Mouse (Mus musculus) brain, adult 2 months (tissue): ENCODE results near the gene BC025920.

ENCODE experiments used
- DNase-seq: peaks from one replicate; pipeline ENCODE4 v3.0.0; 2011; ENCODE audit warnings: low read depth, low spot score

Gene BC025920

DNA sequence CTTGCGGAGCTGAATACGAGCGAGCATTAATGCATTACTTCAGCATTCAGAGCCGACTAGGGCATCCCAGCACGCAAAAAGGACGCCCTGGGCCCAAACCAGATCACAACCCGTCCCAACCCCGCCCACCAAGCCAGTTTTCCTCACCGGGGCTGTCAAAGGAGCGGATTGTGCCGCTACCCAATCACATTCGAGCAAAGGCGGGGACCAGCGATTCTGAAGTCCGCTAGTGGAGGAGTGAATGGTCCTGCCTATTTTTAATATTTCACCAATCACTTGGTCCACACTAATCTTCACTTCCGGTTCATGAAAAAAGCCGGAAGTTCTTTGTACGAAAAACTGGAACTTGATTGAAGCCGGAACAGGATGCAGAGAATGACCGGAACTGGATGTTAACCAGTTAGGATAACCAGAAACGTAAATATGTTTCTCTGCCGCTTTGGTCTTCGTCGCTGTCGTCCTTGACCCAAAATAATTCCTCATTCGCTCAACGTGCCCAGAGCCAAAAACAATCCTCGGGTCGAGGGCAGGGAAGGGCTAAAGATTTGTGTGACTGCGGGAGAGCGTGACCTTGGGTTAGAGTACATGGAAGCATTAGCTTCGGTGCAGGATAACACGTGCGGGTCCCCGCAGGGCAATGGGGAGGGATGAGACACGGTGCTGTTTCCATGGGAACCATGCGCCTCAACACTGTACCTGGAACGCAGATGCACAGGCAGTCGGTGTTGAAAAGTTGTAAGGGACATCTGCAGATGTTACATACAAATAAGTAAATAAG is at the start of gene BC025920:
TSS of gene BC025920 (plus strand) at position 297 of the 778 bp plus-strand sequence.
- DNase-seq: peak; percentile 100

DNA sequence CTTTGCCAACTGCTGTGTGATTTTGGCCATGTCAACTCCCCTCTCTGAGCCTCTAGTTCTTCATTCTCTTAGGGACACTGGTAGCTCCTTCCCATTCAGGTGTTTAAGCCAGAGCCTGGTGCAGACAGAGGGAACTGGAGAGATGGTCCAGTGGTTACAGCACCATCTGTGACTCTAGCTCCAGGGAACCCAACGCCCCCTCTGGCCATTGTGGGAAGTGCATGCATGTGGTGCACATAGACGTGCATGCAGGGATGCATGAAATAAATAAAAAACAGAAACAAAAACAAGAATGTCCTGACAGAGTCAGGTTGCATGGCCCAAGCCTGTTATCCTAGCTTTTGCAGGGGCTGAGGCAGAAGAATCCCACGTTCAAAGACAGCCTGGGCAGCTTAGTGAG is 49.8 kb upstream of the BC025920 start:
- DNase-seq: no peak

DNA sequence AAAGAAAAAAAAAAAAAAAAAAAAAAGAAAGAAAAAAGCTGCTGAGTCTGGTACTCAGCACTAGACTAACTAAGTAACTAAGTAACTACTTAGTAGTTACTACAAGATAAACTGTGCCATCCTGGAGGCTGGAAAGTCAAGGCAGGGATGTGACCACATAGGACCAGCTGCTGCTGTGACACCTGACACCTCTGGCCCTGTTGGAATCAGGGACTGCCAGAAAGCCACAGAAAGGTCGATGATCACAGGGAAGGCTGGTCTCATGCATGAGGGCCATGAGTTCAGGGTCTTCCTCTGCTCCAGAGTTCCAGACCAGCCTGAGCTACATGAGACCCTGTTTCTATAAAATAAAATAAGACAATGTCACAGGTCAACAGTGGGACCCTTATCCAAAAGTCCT is 48.6 kb upstream of the BC025920 start:
- no peak for DNase-seq

DNA sequence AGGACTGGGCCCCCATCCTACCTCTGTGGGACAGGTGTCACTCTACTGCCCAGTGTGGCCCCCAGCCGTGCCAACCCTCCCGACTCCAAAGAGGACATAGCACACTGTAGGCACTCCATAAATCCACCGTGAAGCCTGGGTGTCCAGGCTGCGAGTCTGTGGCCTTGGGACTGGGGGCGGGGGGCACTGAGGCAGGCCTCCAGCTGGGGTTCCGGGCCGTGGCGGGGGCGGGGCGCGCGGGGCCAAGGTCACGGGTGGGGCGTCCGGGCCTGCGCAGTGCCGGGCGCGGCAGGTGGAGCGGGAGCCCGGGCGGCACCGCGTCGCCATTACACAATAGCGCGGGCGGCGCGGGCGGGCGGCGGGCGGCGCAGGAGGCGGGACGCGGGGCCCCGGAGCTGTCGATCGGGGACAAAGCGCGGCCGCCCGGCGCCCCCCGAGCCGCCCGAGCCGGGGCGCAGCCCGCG is 46.9 kb upstream of the BC025920 start, which contains the start of gene Aes:
TSS of gene Aes (plus strand) at position 326 of the 464 bp plus-strand sequence.
- peak; percentile 81 for DNase-seq

DNA sequence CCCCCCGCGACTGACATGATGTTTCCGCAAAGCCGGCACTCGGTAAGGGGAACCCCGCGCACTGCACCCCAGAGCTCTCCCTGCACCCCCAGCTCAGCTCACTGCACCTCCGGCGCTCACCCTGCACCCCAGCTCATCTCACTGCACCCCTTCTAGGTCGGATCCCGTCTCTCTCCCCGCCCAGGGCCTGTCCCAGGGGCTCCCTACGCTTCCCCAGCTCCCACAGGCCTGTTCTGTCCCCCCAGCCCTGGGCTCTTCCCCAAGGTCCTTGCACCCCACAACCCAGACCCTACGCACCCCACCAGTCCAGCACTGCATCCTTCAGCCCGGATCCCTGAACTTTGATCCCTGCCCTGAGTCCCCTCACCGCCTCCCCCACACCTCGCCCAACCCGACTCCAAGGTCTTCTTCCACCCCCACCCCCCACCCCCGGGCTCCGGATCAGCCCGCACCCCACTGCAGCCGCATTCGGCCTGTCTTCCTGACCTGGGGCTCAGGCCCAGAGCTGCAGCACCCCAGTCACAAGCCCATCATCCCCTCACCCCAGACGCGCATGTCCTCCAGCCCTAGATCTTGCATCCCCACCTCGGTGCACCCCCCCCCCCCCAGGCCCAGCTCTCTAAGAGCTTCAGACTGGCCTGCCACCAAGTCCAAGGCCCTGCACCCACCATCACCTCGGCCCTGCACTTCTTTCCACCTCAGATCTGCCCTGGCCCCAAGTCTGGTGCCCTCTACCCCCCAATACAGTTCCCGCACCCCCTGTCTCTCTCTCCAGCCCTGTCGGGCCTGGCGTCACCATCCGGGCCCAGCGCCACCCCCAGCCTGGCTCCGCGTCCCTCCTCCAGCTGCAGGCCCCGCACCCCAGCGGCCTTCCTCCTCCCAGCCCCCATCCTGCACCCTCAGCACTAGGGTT is 46.2 kb upstream of the BC025920 start:
- DNase-seq: peak; percentile 86

DNA sequence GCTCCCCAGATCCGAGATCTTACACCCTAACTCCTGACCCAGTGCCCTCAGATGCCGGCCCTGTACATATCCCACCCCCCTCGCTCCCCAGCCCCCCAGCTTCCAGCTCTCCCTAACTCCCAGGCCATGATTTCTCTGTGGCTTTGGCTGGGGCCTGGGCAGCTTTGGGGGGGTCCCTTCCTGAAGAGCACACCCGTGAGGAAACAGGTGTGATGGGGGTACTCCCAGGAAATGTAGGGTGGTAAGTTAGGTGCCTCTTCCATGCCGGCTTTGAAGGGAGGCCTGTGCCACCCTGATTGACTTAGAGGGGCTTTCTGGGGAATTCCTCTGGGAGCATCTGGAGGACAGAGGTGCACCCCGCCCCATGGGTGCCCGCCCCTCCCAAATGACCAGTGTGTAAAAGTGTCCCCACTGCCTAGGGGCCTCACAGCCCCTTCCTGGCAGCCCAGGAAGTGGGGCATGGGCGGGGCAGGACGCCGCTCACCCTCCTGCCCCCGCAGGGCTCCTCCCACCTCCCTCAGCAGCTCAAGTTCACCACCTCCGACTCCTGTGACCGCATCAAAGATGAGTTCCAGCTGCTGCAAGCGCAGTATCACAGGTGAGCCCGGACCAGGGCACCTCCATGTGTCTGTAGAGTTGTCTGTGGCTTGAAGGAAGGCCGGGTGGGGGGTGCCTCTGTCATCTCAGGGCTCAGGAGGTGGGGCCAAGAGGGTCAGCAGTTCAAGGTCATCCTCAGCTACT is 45.2 kb upstream of the BC025920 start:
- no peak for DNase-seq

DNA sequence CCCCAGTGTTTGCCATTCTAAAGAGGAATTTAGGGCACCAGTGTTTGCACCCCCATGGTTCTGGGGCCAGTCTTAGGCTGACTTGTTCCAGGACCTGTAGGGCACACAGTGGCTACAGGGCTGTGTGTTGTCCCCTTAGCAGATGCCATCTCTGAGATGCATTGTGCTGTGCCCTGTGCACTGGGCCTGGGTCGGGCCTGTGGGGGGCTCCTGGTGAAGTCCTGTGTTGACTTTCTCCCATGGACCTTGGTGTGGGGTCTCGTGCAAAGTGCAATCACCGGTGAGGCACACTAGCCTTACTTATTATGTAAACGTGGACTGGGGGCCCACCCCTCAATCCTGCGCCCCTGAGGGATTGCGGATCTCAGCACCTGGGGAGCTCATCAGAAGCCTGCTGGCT is 43.7 kb upstream of the BC025920 start:
- no peak for DNase-seq

DNA sequence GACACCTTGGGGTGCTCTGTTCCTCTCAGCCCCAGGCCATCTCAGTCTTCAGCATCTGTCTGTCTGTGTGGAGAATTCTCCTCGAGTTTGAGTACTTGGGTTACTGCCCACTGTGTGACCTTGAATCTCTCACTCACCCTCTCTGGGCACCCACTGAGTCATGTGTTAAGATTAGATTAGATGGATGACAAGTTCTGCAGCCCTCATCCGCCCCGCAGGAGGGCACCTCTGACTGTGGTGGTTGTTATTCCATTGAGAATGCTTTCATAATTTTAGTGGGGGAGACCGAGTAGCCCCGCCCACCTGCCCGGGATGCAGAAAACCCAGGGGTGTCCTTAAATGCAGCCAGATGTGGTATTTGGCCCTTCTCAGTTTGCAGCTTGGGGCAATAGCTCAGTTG is 42.6 kb upstream of the BC025920 start:
- DNase-seq: no peak

DNA sequence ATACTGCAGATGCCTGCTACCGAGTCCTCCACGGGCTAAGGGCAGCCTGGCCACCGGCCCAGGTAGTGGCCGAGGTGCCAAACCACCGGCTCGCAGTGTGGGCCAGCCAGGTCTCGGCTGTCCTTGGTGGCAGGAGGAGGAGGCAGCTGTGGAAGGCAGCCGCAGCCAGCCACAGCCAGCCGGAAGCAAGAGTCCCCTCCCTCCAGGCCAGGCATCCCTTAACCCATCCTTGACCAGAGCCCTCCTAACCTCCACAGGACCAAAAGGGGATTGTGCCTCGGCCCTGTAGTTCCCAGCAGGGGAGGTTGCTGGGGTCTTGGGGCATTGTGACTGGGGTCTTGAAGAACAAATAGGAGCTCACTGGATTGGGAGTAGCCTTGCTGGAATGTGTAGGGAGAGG is 41.9 kb upstream of the BC025920 start:
- no peak for DNase-seq

DNA sequence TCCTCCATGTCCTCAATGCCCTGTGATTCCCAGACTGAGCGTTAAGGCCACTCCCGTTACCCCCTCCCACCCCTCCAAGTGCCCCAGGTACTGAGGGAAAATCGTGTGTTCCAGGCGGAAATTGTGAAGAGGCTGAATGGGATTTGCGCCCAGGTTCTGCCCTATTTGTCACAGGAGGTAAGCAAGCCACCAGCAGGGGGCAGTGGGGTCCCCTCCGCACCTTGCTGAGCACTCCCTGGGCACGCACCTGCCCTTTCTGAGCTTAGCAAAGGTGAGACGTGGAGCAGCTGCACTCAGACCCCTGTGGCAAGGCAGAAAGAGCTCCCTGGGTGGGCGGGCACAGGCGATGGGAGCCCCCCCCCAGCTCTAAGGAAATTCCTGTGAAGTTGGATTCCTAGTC is 41.3 kb upstream of the BC025920 start:
- peak; percentile 87 for DNase-seq

DNA sequence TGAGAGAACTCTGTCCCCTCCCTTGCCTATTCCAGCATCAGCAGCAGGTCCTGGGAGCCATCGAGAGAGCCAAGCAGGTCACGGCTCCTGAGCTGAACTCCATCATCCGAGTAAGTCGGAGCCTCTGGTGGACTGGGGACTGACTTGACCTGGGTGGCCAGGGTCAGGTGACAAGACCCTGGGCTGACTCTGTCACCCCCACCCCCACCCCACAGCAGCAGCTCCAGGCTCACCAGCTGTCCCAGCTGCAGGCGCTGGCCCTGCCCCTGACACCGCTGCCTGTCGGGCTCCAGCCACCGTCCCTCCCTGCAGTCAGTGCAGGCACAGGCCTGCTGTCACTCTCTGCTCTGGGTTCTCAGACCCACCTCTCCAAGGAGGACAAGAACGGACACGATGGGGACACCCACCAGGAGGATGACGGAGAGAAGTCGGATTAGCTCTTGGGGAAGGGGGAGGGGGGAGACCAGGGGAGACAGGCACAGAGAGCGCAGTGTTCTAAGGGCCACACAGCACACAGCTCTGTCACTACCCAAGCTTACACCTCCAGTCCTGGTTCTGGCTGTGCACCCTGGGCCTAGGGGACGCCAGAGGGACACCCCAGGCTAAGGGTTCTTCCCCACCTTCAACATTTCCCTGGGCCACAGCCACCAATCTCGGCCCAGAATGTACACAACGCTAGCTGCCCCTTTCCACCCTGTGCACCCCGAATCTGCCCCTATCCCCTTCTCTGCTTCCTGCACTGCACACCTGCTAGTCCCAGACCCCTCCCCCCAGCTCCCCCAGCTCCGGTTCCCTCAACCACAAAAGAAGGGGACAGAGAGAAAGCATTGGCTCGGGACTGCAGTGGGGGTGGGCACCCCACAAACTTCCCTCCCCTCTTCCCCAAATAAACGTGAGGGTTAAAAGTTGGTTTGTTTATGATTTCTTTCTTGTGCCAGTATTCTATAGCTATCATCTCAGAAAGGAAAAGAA is 40.5 kb upstream of the BC025920 start:
- DNase-seq: no peak

DNA sequence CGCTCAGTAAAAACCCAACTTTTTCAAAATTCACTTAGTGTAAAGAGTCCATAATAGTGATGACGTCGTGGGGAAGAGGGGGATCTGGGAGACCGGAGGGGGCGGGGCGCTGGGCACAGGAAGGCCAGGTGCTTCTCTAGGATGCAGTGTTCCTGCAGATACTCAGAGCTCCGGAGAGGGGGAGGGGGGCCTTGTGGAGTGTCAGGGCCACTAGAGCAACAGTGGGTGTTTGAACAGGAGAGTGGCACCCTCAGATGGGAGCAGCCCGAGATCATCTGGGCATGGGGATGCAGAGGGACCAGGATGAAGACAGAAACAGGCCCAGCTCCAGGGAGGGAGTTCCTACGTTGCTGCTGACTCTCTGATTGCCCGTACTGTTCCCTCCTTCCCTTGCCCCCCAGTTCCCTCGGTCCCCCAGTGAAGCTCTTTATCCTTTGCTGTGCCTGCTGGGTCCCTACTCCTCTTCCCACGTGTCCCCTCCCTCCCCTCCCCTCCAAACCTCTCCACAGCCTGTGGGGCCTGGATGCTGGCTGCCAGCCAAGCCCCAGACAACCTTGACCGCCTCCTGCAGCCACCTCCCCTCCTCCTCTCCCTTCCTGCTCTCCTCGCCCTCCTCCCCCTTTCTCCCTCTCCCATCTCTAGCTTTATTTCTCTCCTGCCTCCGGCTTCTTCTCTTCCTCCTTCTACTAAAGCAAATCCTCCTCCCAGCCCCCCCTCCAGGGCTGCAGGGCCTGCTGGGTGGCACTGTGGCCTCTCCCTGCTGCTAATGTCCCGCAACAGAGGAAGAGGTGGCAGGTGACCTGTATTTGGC is 37.5 kb upstream of the BC025920 start:
- no peak for DNase-seq

DNA sequence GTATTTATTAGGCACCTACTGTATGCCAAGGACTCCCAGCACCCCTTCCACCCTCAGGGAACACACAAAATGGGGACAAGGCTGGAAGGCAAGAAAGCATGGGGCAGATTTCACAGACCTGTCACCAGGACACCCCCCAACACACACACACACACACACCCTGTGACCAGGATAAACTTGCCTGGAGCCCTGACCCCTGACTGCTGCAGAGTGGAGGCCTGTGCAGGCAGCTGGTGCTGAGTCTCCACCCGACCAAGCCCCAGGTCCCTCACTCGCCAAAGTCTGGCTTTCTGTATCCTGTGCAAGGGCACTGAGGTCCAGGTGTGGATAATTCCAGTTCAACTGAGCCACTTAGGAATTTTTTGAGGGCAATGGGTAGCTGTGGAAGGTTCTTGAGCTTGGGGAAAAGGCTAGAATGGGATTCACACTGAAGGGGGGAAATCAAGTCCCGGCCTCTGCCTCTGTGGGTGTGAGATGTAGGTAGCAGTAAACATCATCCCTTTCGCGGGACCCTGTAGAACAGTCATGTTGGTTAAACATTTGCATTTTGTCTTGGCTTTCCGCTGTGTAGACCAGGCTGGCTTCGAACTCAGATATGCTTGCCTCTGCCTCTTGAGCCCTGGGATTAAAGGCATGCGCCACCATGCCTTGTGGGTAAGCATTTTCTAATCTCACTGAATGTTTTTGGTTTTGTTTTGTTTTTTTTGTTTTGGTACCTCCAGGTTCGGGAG is 36.4 kb upstream of the BC025920 start:
- no peak for DNase-seq

DNA sequence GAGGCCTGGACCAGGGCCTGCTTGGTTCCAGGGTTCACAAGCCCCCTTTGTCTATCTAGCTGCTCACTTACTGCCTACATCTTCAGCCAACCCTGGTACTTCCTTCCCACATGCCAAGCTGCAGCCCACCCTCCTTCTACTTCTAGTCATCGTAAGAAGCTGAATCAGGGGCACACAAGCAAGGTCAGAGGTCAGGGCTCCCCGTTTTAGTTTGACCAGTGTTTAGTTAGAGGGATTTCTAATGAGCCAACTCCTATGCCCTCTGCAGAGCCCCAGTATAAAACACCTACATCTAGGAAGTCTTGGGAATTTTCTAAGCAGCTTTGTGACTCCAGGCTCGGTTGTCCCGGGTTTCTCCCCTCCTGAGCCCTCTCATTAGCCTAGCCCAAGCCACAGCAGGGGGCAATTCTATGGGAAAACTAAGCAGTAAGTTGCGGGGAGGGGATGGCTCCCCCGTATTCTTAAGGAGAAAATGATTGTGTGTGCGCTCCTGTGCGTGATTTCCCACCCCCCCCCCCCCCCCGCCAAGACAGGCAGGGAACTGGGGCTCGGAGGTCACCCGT is 35.8 kb upstream of the BC025920 start:
- DNase-seq: peak; percentile 52

DNA sequence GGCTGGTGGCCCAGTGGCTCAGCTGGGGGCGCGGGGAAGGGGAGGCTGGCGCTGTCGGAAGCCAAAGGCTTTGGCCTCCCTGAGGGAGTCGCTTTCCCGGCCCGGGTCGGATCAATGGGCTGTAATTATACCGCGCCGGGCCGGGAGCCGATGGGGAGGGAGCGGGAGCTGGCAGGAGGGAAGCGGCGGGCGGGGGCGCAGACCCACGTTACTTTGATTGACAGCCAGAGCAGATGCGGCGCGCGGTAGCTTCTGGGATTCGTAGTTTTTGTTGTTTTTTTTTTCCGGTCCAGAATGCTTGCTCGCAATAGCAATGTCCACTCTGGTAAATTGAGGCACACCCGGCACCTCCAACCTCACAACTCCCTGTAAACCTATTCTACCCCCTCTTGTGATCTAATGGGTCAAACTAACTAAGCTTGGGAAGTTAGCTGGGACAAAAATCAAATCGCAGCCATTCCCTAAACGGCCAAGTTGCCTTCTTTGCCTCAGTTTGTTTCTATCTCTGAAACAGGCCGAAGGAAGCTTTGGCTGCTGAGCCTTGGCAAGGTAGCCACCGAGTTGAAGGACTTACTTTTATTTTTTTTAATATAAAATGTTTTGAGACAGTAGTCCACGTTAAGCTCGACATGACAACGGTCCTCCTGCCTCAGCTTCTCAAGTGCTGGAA is 35.1 kb upstream of the BC025920 start:
- DNase-seq: peak; percentile 97

DNA sequence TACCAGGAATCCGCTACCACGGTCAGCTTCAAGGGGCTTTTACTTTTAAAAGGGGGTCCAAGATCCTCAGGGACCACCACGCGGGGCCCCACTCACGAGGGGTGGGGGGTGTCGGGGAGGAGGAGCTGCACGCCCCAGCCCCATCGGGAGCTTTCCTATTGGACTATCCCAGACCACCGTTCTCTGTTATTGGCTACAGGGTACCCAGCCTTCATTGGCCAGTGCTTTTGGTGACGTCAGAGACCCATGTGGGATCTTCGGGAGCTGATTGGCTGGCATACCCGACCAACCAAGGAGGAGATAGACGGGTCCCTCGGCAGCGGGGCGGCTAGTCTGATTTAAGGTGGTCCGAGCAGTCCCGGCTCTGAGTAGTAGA is 34.6 kb upstream of the BC025920 start:
- DNase-seq: peak; percentile 100

DNA sequence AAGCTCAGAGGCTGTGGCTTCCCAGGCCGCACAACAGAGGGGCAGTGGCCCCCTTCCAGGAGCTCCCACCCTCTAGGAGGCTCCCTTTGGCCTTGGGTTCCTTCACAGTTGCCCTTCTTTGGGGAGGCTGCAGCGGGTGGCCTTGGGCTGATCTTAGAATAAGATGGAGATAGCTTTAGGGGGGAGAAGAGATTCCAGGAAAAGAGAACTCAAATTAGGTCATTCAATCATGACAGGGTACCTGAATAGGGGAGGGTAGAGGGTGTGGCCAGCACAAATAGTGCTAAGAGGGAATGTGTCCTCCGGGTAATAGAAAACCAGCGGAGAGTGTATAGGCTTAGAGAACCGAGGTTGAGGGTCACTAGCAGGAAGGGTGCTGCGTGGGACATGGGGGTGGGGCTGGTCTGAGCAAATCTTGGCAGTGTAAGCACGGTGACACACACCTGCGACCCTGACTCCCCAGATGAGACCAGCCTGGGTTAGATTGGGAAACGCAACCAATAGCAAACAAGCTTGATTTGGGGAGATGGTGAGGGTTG is 33.9 kb upstream of the BC025920 start:
- no peak for DNase-seq

DNA sequence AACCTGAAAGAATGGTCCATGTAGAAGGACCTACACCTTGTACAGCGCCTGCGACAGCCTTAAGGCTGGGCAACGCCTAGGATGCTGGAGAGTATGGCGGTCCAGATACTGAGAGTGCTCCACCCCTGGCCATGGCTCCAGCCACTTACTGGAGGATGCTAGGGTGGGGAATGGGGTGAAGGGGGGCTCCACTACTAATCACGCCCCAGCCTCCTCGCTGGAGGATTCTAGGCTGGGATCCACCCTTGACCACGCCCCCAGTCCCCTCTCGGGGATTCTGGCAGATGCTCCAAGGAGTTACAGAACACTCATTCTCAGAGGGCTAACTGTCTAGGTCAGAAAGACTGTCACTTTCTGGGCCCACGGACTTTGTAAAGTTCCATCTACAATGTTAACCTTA is 33.1 kb upstream of the BC025920 start:
- no peak for DNase-seq
